Mouse (Mus musculus) lung, postnatal 0 days (tissue): ENCODE measurements around the gene Mdh1.

Source experiments
- CTCF ChIP-seq: IDR thresholded peaks from 2 replicates; pipeline ENCODE4 v1.5.1; 2016; ENCODE audit warnings: antibody characterized with exemption, mild to moderate bottlenecking
- EP300 ChIP-seq: IDR thresholded peaks from 2 replicates; pipeline ENCODE4 v1.6.1; 2016; ENCODE audit warnings: antibody characterized with exemption, mild to moderate bottlenecking, control low read depth

- TF ChIP-seq CTCF (no peak), EP300 (no peak)
Observed at GRCm38 (mm10) chr11:21546671-21547070, 25.5 kb downstream of the Mdh1 start.
